Mouse (Mus musculus) frontal cortex, postnatal 10 days (tissue): ENCODE measurements at regions not wholly inside any gene's neighbourhood (a gene's known extent, or its start where the extent isn't known, plus 50 kb on each side); places are given as distances from the start of the nearest gene placed in this dataset.
A peak's percentile ranks its signal among the peaks of the same experiment; 100 is the strongest.

Experiments used
- DNase-seq, 2 experiments: peaks; one replicate each; pipeline ENCODE4 v3.0.0; 2022; ENCODE audit warnings: low spot score in 2 of 2, mixed read lengths in 1 of 2

GRCm38 (mm10) chr3:83553858-83554257, 212.3 kb upstream of the Sfrp2 start:
- no peak for DNase-seq

- DNase-seq: no peak
Observed at GRCm38 (mm10) chr3:83556788-83557515, 209.2 kb upstream of the Sfrp2 start.

GRCm38 (mm10) chr3:83562026-83562425, 204.1 kb upstream of the Sfrp2 start:
- no peak for DNase-seq

GRCm38 (mm10) chr3:83575526-83575925, 190.6 kb upstream of the Sfrp2 start:
- no peak for DNase-seq

- peak in 1 of 2 experiments; percentile 8 for DNase-seq
Observed at GRCm38 (mm10) chr3:83576155-83576554, 190.0 kb upstream of the Sfrp2 start.

- no peak for DNase-seq
Observed at GRCm38 (mm10) chr3:83580766-83581165, 185.4 kb upstream of the Sfrp2 start.

GRCm38 (mm10) chr3:83582256-83582655, 183.9 kb upstream of the Sfrp2 start:
- DNase-seq: no peak

- DNase-seq: no peak
Observed at GRCm38 (mm10) chr3:83583071-83583672, 182.9 kb upstream of the Sfrp2 start.

GRCm38 (mm10) chr3:83586086-83586485, 180.0 kb upstream of the Sfrp2 start:
- DNase-seq: no peak

GRCm38 (mm10) chr3:83586551-83586950, 179.6 kb upstream of the Sfrp2 start:
- no peak for DNase-seq

GRCm38 (mm10) chr3:83589127-83589526, 177.0 kb upstream of the Sfrp2 start:
- no peak for DNase-seq

- DNase-seq: no peak
Observed at GRCm38 (mm10) chr3:83591206-83591605, 174.9 kb upstream of the Sfrp2 start.

- DNase-seq: no peak
Observed at GRCm38 (mm10) chr3:83593321-83593720, 172.8 kb upstream of the Sfrp2 start.

- no peak for DNase-seq
Observed at GRCm38 (mm10) chr3:83601506-83601905, 164.6 kb upstream of the Sfrp2 start.

- DNase-seq: no peak
Observed at GRCm38 (mm10) chr3:83609095-83609770, 156.9 kb upstream of the Sfrp2 start.

- no peak for DNase-seq
Observed at GRCm38 (mm10) chr3:83620435-83620834, 145.7 kb upstream of the Sfrp2 start.

GRCm38 (mm10) chr3:83633032-83633431, 133.1 kb upstream of the Sfrp2 start:
- no peak for DNase-seq

GRCm38 (mm10) chr3:83640433-83640832, 125.7 kb upstream of the Sfrp2 start:
- no peak for DNase-seq

- no peak for DNase-seq
Observed at GRCm38 (mm10) chr3:83663716-83664115, 102.4 kb upstream of the Sfrp2 start.

GRCm38 (mm10) chr3:83676147-83676546, 90.0 kb upstream of the Sfrp2 start:
- DNase-seq: no peak

GRCm38 (mm10) chr3:83686611-83687010, 79.5 kb upstream of the Sfrp2 start:
- DNase-seq: no peak

GRCm38 (mm10) chr3:83687503-83687902, 78.6 kb upstream of the Sfrp2 start:
- DNase-seq: no peak
